Mouse (Mus musculus) left cerebral cortex, postnatal 10 days (tissue): ENCODE data around the gene Hoxb4. TPM values are rescaled to one million over a fixed set of nuclear protein-coding genes. Genes with fewer than 3 reads are reported as not detected.

ENCODE experiments used
- DNase-seq, 2 experiments: peaks; one replicate each; pipeline ENCODE4 v3.0.0; 2021 to 2022; ENCODE audit warnings: low spot score in 2 of 2, mixed read lengths in 1 of 2; ENCODE audit errors: extremely low spot score in 1 of 2
- intact Hi-C: fragments of 180-260 bp; cut with DNase I; formaldehyde crosslinking; loops from one replicate; pipeline ENCODE4 v1.15.1; 2025
- total RNA-seq, 2 experiments: library from RNA; stranded (reverse); gene quantifications; 2 replicates each; pipeline ENCODE4 v1.2.3; 2021

Hoxb4 gene
- total RNA-seq, 2 experiments from 2014 or later = not detected

- intact Hi-C loops = no loop called here
- DNase-seq = no peak
Observed at GRCm38 (mm10) chr11:96341701-96342575, 23.9 kb downstream of the Hoxb4 start.

DNA sequence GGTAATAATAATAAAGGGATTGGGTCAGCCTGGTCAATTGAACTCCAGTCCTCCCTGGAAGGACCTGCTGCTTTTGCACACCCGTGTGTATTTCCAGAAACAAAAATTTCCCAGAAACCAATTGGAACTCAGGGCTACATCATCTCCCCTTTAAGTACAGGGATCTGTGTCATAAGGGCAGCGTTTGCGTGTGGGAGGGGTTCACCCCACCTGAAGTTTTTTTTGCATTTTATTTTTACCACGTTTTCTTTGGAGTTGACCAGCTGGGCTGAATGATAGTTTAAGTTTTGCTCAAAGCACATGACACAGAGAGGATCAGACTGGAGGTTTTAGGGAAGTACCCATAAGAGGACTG lies 24.5 kb downstream of the Hoxb4 start:
- intact Hi-C loops = no loop called here
- no peak for DNase-seq

DNA sequence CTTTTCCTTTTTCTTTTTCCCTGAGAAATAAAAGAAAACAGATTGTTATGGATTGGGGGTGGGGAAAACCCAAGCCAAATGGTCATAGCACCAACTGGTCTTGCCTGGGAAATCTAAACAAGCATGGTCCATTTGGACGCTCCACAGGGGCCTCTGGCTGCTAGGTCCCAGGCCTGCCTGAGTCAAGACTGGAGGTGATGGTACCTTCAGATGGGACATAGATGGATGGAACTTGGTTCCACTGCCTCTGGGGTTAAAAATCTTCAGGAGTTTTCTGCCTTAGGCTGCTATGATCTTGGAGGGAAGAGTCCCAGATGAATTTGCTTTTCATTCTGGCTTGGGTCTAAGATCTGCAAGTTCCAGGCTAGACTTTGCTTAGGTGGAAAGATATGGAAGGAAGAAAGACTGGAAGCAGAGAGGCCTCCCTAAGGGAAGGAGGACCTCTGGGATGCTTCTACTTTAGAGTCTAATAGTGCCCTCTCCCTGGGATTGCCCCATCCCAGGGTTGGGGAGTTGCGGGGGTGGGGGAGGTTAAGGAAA lies 25.2 kb downstream of the Hoxb4 start:
- no peak for DNase-seq
- intact Hi-C loops = no loop called here

DNA sequence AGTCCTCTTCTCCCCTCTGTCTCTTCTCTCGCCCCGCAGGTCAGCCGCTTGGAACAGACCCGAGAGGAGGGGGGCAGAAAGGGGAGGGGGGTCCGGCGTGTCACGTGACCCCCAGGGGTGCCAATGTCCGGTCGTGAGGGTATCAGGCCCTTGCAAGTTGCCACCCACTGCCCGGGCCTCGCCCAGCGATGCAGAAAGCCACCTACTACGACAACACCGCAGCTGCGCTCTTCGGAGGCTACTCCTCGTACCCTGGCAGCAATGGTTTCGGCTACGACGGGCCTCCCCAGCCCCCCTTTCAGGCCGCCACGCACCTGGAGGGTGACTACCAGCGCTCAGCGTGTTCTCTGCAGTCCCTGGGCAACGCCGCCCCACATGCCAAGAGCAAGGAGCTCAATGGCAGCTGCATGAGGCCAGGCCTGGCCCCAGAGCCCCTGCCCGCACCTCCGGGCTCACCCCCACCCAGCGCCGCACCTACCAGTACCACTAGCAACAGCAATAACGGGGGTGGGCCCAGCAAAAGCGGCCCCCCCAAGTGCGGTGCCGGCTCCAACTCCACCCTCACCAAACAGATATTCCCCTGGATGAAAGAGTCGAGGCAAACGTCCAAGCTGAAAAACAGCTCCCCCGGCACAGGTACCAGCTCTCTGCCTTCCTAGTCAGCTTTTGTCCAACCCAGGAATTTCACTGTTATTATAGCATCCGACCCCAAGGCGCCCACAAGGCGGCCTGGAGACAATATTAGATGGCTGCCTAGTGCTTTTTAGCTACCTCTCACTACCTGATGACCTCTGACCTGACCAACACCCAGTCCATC lies 26.2 kb downstream of the Hoxb4 start:
- no peak for DNase-seq
- intact Hi-C loops = no loop called here

GRCm38 (mm10) chr11:96344878-96345159 lies 26.8 kb downstream of the Hoxb4 start:
- intact Hi-C loops = no loop called here

GRCm38 (mm10) chr11:96345220-96345892 lies 27.3 kb downstream of the Hoxb4 start:
- intact Hi-C loops = no loop called here
- DNase-seq = peak in 1 of 2 experiments; percentile 23

More at GRCm38 (mm10) chr11:96344878-96345159, 26.8 kb downstream of the Hoxb4 start:
- no peak for DNase-seq

DNA sequence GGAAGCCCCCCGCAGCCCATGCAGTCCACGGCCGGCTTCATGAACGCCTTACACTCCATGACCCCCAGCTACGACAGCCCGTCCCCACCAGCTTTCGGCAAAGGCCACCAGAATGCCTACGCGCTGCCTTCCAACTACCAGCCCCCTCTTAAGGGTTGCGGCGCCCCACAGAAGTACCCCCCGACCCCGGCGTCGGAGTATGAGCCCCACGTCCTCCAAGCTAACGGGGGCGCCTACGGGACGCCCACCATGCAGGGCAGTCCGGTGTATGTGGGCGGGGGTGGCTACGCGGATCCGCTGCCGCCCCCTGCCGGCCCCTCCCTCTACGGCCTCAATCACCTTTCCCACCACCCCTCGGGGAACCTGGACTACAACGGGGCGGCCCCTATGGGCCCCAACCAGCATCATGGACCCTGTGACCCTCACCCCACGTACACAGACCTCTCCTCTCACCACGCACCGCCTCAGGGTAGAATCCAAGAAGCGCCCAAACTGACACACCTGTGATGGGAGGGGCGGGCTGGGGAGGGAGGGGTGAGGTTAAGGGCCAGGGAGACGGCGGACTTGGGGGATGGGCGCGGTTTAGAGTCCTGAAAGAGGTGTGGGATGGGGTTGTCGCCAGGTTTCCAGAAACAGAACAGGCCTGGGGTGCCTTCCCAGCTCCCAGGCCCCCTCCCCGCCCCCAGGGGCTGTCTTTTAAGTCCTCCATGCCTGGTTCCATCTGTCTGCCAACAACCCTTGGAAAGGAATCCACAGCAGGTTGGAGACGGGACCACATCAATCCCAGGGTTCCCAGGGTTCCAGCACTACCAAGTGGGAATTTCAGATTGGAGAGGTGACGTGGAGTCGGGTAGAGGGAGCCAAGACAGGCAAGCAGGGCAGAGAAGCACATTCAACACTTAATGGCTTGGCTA lies 28.1 kb downstream of the Hoxb4 start:
- intact Hi-C loops = no loop called here

GRCm38 (mm10) chr11:96346916-96347520 lies 29.0 kb downstream of the Hoxb4 start:
- intact Hi-C loops = no loop called here
- DNase-seq = no peak

More for the DNA sequence above, 28.1 kb downstream of the Hoxb4 start:
- peak in 1 of 2 experiments; percentile 23 for DNase-seq

- intact Hi-C loops = no loop called here
- DNase-seq = no peak
Observed at GRCm38 (mm10) chr11:96347717-96348116, 29.6 kb downstream of the Hoxb4 start.

DNA sequence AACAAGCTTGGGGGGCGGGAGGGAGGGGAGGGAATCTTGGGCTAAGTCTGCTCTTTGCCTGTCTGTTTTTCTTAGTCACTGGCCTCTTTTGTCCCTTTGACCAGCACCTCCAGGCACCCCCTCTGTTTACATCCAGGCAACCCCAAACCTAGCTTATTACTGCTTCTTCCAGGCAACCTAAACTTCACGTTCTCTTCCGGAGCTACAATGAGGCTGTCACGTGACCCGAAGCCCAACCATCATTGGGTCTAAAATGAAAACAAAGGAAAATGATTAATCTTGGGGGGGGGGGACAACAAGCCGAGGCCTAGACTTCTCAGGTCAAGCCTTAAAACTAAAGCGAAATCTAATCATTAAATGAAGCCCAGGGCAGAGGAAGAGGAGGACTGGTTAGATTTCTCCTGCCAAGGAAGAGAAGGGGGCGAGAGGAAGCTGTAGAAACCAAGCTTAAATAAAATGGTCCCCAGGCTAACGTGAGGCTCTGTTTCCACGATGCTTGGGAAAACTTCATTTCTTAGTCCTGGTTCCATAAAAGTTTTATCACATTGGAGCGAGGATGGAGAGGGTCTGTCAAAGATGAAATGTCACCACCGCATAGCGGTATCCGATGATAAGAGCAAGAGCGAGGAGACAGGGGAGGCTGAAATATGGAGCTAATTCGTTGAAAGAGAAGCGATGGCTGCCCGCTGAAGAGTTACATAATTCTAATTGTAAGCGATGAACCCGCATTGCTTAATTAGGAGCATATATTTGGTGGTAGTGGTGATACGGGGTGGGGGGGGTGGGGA lies 30.3 kb downstream of the Hoxb4 start:
- no peak for DNase-seq
- intact Hi-C loops = no loop called here

GRCm38 (mm10) chr11:96348988-96349387 lies 30.9 kb downstream of the Hoxb4 start:
- DNase-seq = no peak

GRCm38 (mm10) chr11:96349491-96350340 lies 31.6 kb downstream of the Hoxb4 start:
- intact Hi-C loops = loop anchor here (5.0 to 10.0 kb wide), 2 partner anchors 57 to 175 kb away; partner anchors contain the start of gene Hoxb6
- no peak for DNase-seq

More at GRCm38 (mm10) chr11:96348988-96349387, 30.9 kb downstream of the Hoxb4 start:
- intact Hi-C loops = no loop called here

DNA sequence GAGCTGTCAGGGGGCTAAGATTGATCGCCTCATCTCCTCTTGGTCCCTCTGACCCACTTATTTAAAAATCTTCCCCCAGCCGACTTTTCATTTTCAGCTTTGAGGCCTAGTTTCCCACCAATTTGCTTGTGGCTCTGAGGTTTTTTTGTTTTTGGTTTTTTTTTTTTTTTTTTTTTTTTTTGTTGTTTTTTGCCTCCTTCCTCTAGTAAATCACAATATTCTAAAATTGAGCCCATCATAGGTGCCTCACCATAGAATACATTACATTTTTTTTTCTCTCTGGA lies 32.2 kb downstream of the Hoxb4 start, which contains the start of gene Hoxb2:
TSS of gene Hoxb2 (plus strand) at position 185 of the 284 bp plus-strand sequence.
- DNase-seq = no peak

DNA sequence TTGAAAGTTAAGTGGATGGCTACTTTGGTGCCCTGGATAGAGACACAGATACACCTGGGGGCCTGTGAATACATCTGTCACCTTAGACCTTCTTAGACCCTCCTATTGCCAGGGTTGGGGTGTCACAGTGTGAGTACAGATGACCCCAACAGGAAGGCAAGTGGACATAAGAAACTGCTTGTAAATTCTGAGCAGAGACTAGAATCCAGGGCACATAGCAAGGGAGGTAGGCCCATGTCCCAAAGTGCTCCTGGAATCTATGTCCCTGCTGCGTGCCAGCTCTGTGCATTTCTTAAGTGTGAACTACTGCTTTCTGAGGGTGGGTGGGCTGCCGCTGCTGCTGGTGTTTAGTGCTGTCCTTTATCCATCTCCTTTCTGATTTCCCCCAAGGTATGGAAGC lies 32.7 kb downstream of the Hoxb4 start:
- intact Hi-C loops = loop anchor here (5.0 to 10.0 kb wide), 2 partner anchors 58 to 176 kb away; partner anchors contain the start of gene Hoxb6
- no peak for DNase-seq

More for the DNA sequence above, 32.2 kb downstream of the Hoxb4 start, which contains the start of gene Hoxb2:
- intact Hi-C loops = loop anchor here (5.0 to 10.0 kb wide), 2 partner anchors 58 to 175 kb away; partner anchors contain the start of gene Hoxb6

DNA sequence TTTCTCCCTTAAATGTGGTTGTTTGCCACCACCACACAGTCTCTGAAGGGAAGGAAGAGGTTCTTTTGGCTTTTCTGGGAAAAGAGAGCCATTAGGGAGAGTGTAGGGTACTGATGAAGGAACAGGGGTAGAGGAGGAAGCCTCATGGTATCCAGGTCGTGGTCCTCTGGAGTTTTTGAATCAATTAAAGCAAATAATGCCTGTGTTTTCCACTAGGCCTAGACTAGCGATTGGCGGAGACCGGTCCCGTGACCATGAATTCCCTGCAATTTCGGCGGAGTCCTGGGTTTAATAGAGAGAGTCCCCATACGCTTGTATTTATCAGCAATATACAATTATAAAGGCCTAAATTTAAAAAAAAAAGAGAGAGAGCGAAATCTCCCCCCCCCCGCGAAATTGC lies 33.2 kb downstream of the Hoxb4 start:
- DNase-seq = no peak
- intact Hi-C loops = loop anchor here (5.0 to 10.0 kb wide), 2 partner anchors 59 to 177 kb away; partner anchors contain the start of gene Hoxb6

- no peak for DNase-seq
- intact Hi-C loops = loop anchor here (5.0 to 10.0 kb wide), 2 partner anchors 60 to 177 kb away; partner anchors contain the start of gene Hoxb6
Observed at GRCm38 (mm10) chr11:96351831-96352230, 33.8 kb downstream of the Hoxb4 start.
